Mouse (Mus musculus) embryo, embryonic 10 days (tissue): ENCODE measurements around the gene Gm7978.
"Not testable (repeated sequence)": the region's sequence is repeated elsewhere in the genome, so short reads cannot be mapped to it uniquely, and the experiment has no call there.

Experiments
- DNase-seq: peaks from one replicate; pipeline ENCODE4 v3.0.0-alpha.2; 2015; ENCODE audit warnings: low spot score

The Gm7978 gene

GRCm38 (mm10) chr5:95736073-95736472 lies at the start of gene Gm7978:
Gm7978 (minus strand) TSS chr5:95736173.
- DNase-seq, result not testable (repeated sequence)

- DNase-seq, result not testable (repeated sequence)
Measured at GRCm38 (mm10) chr5:95775690-95776089, 39.7 kb upstream of the Gm7978 start, which contains the start of gene E330014E10Rik. E330014E10Rik (plus strand) TSS chr5:95775990.

GRCm38 (mm10) chr5:95741714-95742113 lies 5.7 kb upstream of the Gm7978 start, which contains the start of gene Gm7982:
Gm7982 (plus strand) TSS chr5:95742014.
- DNase-seq, result not testable (repeated sequence)
